In genomic region chr4:47502546-47502971, GRCm38 (mm10) we compare ENCODE assay signal across 8 mouse cellular contexts. TPM values are rescaled to one million over a fixed set of nuclear protein-coding genes. Genes with fewer than 3 reads are reported as not detected.
DNase-seq lines count a peak whose midpoint lies in the region; ATAC-seq and TF ChIP-seq lines count a peak whose summit lies in the region.

No protein-coding gene starts in this region.

- 25% methylated on average over 4 of the region's 4 CpGs for WGBS in hindbrain, embryonic 16.5 days
- 33% methylated on average over 4 of the region's 4 CpGs for WGBS in midbrain, embryonic 16.5 days

- H3K9me3 ChIP-seq in hindbrain, embryonic 16.5 days (ENCODE audit: control insufficient read depth, low read length): no peaks in the 10 kb centered on the region
- H3K9me3 ChIP-seq in midbrain, embryonic 16.5 days (replicated peaks; ENCODE audit: control insufficient read depth, low read length, poor library complexity, severe bottlenecking): no peaks in the 10 kb centered on the region

- no peaks in the 10 kb centered on the region for H3K4me1 ChIP-seq in hindbrain, embryonic 16.5 days (ENCODE audit: control insufficient read depth, insufficient read depth, low read depth, low read length)
- H3K4me1 ChIP-seq in midbrain, embryonic 16.5 days (ENCODE audit: control insufficient read depth, insufficient read depth, low read length): no peaks in the 10 kb centered on the region

- no peak overlapping the region for H3K27ac ChIP-seq in hindbrain, embryonic 16.5 days (ENCODE audit: low read depth, low read length)
- no peak overlapping the region for H3K27ac ChIP-seq in midbrain, embryonic 16.5 days (ENCODE audit: low read length)

- intact Hi-C loops in left cerebral cortex, postnatal 36 days (cut with DNase I): no loop called here

- peak overlapping the region; percentile 38 for H3K4me2 ChIP-seq in hindbrain, embryonic 16.5 days (ENCODE audit: low read length)
- 0 out of 2 replicates have a peak overlapping the region, but pooled peaks have one; percentile 1 for H3K4me2 ChIP-seq in midbrain, embryonic 16.5 days (ENCODE audit: low read length)

- TF ChIP-seq CTCF in brain, embryonic 14.5 days (IDR thresholded peaks at IDR 0.05; ENCODE audit: borderline replicate concordance, extremely low read depth, insufficient read depth, insufficient read length): peak; percentile 68; the same call in 1 of the 2 replicates

- peak; percentile 52; the same call in 1 of the 2 replicates for ATAC-seq in hindbrain, embryonic 16.5 days
- peak; percentile 70; the same call in 1 of the 2 replicates for ATAC-seq in midbrain, embryonic 16.5 days

- no peak for TF ChIP-seq POLR2A in brain, embryonic 14.5 days (IDR thresholded peaks at IDR 0.05; ENCODE audit: borderline replicate concordance, extremely low read depth, insufficient read depth, insufficient read length, poor library complexity, severe bottlenecking)

- H3K36me3 ChIP-seq in hindbrain, embryonic 16.5 days (ENCODE audit: control insufficient read depth, insufficient read depth, low read length): no peaks in the 10 kb centered on the region
- H3K36me3 ChIP-seq in midbrain, embryonic 16.5 days (ENCODE audit: control insufficient read depth, insufficient read depth, low read length): no peaks in the 10 kb centered on the region

- DNase-seq in urinary bladder, adult 18-20 months (ENCODE audit: low spot score in 2 of 2): peak; percentile 7 to 19
- no peak for DNase-seq in urinary bladder, adult 2 months (ENCODE audit: low spot score)
- peak; percentile 66 for DNase-seq in brain, embryonic 14.5 days (ENCODE audit: low read depth)
- DNase-seq in fibroblast of lung, adult 2 months (ENCODE audit: low read depth): peak; percentile 36
- peak; percentile 37 to 40 for DNase-seq in left cerebral cortex, postnatal 36 days (ENCODE audit: low spot score in 2 of 2)
- DNase-seq in thymus, postnatal 14 days: peak; percentile 48

- H3K27me3 ChIP-seq in hindbrain, embryonic 16.5 days (replicated peaks; ENCODE audit: control insufficient read depth, insufficient read depth, low read length): no peaks in the 10 kb centered on the region
- no peaks in the 10 kb centered on the region for H3K27me3 ChIP-seq in midbrain, embryonic 16.5 days (ENCODE audit: control insufficient read depth, insufficient read depth, low read depth, low read length)

- no peak overlapping the region for H3K9ac ChIP-seq in hindbrain, embryonic 16.5 days (ENCODE audit: low read depth, low read length)
- no peak overlapping the region for H3K9ac ChIP-seq in midbrain, embryonic 16.5 days (ENCODE audit: low read depth, low read length)

- H3K4me3 ChIP-seq in hindbrain, embryonic 16.5 days (ENCODE audit: low read length): no peak overlapping the region
- H3K4me3 ChIP-seq in midbrain, embryonic 16.5 days (ENCODE audit: low read depth, low read length): no peak overlapping the region

RNA-seq across cellular contexts. Expression of gene Sec61b, which starts 28.1 kb away (rescaled TPM):
- polyA plus RNA-seq in urinary bladder, adult 2 months (2012; rRNA removed): 154 and 194 TPM in 2 replicates
- polyA plus RNA-seq in brain, embryonic 14.5 days (2012; rRNA removed): 209 and 298 TPM in 2 replicates
- 233 and 244 TPM in 2 replicates for polyA plus RNA-seq in hindbrain, embryonic 16.5 days (2015; fragmentation: Nextera tagmentation; extraction: Ambion mirVana)
- 10 to 100 TPM; 45.2 to 49.7 TPM for total RNA-seq in left cerebral cortex, postnatal 36 days (2021)
- 241 and 246 TPM in 2 replicates for polyA plus RNA-seq in midbrain, embryonic 16.5 days (2015; fragmentation: Nextera tagmentation; extraction: Ambion mirVana)

RNA-seq across cellular contexts. Expression of gene Alg2, which starts 28.4 kb away (rescaled TPM):
- polyA plus RNA-seq in urinary bladder, adult 2 months (2012; rRNA removed): 21.4 and 26.1 TPM in 2 replicates
- polyA plus RNA-seq in brain, embryonic 14.5 days (2012; rRNA removed): 109 and 179 TPM in 2 replicates
- 347 and 352 TPM in 2 replicates for polyA plus RNA-seq in hindbrain, embryonic 16.5 days (2015; fragmentation: Nextera tagmentation; extraction: Ambion mirVana)
- 100 to 1,000 TPM; 116 to 129 TPM for total RNA-seq in left cerebral cortex, postnatal 36 days (2021)
- polyA plus RNA-seq in midbrain, embryonic 16.5 days (2015; fragmentation: Nextera tagmentation; extraction: Ambion mirVana): 341 and 347 TPM in 2 replicates
